Mouse (Mus musculus): ENCODE measurements around the gene Flnc. TPM values are rescaled to one million over a fixed set of nuclear protein-coding genes. Genes with fewer than 3 reads are reported as not detected.
"Not testable (repeated sequence)": the region's sequence is repeated elsewhere in the genome, so short reads cannot be mapped to it uniquely, and the experiment has no call there.

Flnc gene
- polyA plus RNA-seq (2015; fragmentation: Nextera tagmentation; extraction: Ambion mirVana), result 6.1 and 7.3 TPM in 2 replicates

DNA sequence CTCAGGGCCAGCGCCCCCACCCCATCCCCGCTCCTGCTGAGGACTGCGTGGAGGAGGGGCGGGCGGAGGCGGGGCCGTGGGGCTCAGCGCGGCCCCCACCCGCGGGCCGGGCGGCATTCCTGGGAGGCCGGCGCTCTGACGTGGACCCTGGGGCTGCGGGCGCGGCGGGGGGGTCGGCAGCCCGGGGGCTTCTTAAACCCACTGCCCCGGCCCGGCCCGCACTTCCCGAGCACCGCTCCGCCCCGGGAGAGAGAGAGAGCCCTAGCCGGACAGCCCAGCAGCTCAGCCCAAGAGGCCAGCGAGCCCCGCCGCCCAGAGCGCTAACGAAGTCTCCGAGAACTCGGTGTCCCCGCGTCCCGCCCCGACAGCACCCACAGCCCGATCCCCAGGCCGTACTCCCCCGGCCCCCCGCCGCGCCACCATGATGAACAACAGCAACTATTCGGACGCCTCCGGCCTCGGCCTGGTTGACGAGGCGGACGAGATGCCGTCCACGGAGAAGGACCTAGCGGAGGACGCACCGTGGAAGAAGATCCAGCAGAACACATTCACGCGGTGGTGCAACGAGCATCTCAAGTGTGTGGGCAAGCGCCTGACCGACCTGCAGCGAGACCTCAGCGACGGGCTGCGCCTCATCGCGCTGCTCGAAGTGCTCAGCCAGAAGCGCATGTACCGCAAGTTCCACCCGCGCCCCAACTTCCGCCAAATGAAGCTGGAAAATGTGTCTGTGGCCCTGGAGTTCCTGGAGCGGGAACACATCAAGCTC lies at the start of gene Flnc:
Gene Flnc (plus strand): TSS at position 219 of the 766 bp plus-strand sequence.
- peaks cover 13% of the 10 kb centered on the region for H3K4me1 ChIP-seq (ENCODE audit: control insufficient read depth, insufficient read depth, low read length)
- H3K27ac ChIP-seq (ENCODE audit: low read length), result peak within 1 kb of the TSS; percentile 86
- WGBS, result under 1% methylated on average over 74 of the region's 77 CpGs
- peak within 1 kb of the TSS; percentile 85 for H3K4me2 ChIP-seq (ENCODE audit: low read depth, low read length)
- no peaks in the 10 kb centered on the region for H3K9me3 ChIP-seq (ENCODE audit: control insufficient read depth, low read length)
- no peaks in the 10 kb centered on the region for H3K36me3 ChIP-seq (ENCODE audit: control insufficient read depth, insufficient read depth, low read length)
- peak within 1 kb of the TSS; percentile 76 for H3K9ac ChIP-seq (ENCODE audit: low read depth, low read length)
- peak; percentile 32 for ATAC-seq
- peaks cover 14% of the 10 kb centered on the region for H3K27me3 ChIP-seq (replicated peaks; ENCODE audit: control insufficient read depth, insufficient read depth, low read length)
- peak within 1 kb of the TSS; percentile 65 for H3K4me3 ChIP-seq (ENCODE audit: low read length)

DNA sequence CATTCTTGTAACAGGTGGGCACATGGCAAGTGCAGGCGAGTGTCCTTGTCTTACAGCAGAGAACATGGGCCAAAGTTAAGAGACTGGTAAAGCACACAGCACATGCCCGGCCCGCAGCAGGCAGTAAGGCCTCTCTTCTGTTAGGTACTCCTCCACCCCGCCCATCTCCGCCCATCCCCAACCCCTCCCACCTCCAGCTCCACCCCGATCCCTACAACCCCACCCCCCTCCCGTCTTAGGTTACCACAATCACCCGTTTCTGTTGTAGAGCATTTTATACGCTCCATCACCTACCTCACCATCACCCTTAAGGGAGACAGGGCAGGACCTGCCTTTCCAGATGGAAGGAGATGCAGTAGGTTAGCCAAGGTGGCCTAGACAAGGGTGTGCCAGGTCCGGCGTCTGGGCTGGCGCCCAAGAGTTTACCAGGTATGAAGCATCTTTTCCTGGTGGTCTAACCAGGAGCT lies 45.0 kb upstream of the Flnc start, which contains the start of gene Opn1sw:
Gene Opn1sw (minus strand): TSS at position 417 of the 467 bp plus-strand sequence.
- H3K9me3 ChIP-seq (ENCODE audit: control insufficient read depth, low read length), result no peaks in the 10 kb centered on the region
- H3K27ac ChIP-seq (ENCODE audit: low read length), result peak within 1 kb of the TSS; percentile 3; the same call in 1 of the 2 replicates
- no peaks in the 10 kb centered on the region for H3K36me3 ChIP-seq (ENCODE audit: control insufficient read depth, insufficient read depth, low read length)
- 7% methylated on average over 12 of the region's 12 CpGs for WGBS
- peak within 1 kb of the TSS; percentile 44 for H3K4me2 ChIP-seq (ENCODE audit: low read depth, low read length)
- ATAC-seq, result peak; percentile 80
- peaks cover 17% of the 10 kb centered on the region for H3K4me1 ChIP-seq (ENCODE audit: control insufficient read depth, insufficient read depth, low read length)
- H3K27me3 ChIP-seq (replicated peaks; ENCODE audit: control insufficient read depth, insufficient read depth, low read length), result no peaks in the 10 kb centered on the region
- H3K4me3 ChIP-seq (ENCODE audit: low read length), result peak within 1 kb of the TSS; percentile 29
- H3K9ac ChIP-seq (ENCODE audit: low read depth, low read length), result 0 out of 2 replicates have a peak within 1 kb of the TSS, but pooled peaks have one; percentile 12

DNA sequence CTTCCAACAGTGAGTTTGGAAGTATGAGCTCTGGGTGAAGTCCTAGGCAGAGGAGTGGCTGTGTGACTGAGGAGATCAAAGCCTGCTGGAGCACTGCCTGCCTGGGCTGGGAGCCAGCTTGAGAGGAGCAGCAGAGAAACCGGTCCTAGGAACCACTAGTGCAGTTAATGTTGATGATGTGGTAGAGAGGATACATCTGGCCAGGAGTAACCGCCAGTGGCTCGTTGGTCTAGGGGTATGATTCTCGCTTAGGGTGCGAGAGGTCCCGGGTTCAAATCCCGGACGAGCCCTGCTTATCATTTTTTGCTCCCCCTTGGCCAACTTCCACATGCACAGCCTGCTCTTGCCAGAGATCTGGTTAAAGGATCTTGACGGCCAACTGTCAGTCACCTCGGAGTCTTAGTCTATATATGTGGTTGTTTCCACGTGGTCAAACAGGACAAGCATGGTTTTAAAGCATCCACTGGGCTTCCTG lies 44.4 kb upstream of the Flnc start:
- Histone ChIP-seq H3K9ac (ENCODE audit: low read depth, low read length) (0 out of 2 replicates have a peak overlapping the region, but pooled peaks have one; percentile 12), H3K4me3 (ENCODE audit: low read length) (peak overlapping the region; percentile 29), H3K27ac (ENCODE audit: low read length) (peak overlapping the region; percentile 3; the same call in 1 of the 2 replicates), H3K27me3 (replicated peaks; ENCODE audit: control insufficient read depth, insufficient read depth, low read length) (no peaks in the 10 kb centered on the region), H3K36me3 (ENCODE audit: control insufficient read depth, insufficient read depth, low read length) (no peaks in the 10 kb centered on the region), H3K9me3 (ENCODE audit: control insufficient read depth, low read length) (no peaks in the 10 kb centered on the region), H3K4me1 (ENCODE audit: control insufficient read depth, insufficient read depth, low read length) (peaks cover 17% of the 10 kb centered on the region), H3K4me2 (ENCODE audit: low read depth, low read length) (peak overlapping the region; percentile 44; the same call in 1 of the 2 replicates)
- ATAC-seq, result peak; percentile 91
- WGBS, result 9% methylated on average over 11 of the region's 11 CpGs

DNA sequence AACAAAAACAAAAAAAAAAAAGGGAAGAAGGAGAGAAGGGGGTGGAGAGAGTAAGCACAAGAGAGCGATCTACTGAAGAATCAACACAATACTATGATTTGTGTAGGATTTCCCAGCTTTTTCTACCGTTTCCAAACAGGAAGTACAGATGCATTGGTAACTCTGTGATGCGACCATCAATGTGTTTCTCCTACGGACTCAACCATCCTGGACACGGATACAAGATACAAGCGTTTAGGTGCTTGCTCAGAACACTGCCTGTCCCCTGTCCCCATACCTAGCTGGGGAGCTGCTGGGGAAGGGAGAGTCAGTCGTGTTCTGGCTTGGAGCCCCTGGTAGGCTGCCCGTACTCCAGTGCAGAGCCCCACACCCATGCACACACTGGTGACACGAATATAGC lies 43.6 kb upstream of the Flnc start:
- 50% methylated on average over 9 of the region's 9 CpGs for WGBS
- Histone ChIP-seq H3K4me1 (ENCODE audit: control insufficient read depth, insufficient read depth, low read length) (peaks cover 17% of the 10 kb centered on the region), H3K4me3 (ENCODE audit: low read length) (no peak overlapping the region), H3K9ac (ENCODE audit: low read depth, low read length) (no peak overlapping the region), H3K4me2 (ENCODE audit: low read depth, low read length) (no peak overlapping the region), H3K36me3 (ENCODE audit: control insufficient read depth, insufficient read depth, low read length) (no peaks in the 10 kb centered on the region), H3K9me3 (ENCODE audit: control insufficient read depth, low read length) (no peaks in the 10 kb centered on the region), H3K27me3 (replicated peaks; ENCODE audit: control insufficient read depth, insufficient read depth, low read length) (peaks cover 2% of the 10 kb centered on the region; the same call in 1 of the 2 replicates), H3K27ac (ENCODE audit: low read length) (no peak overlapping the region)
- ATAC-seq, result no peak

DNA sequence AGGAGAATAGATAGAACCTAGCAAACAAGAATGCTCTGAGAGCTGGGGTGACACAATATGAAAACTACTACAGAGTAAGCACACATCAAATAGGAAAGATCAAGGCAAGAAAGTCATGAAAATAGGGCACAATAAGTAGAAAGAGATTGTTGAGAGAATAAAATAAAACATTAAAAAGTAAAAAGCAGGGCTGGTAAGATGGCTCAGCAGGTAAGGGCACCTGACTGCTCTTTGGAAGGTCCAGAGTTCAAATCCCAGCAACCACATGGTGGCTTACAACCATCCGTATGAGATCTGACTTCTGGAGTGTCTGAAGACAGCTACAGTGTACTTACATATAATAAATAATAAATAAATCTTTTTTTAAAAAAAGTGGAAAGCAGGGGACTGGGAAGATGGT lies 42.6 kb upstream of the Flnc start:
- H3K4me3 ChIP-seq (ENCODE audit: low read length); H3K9me3 ChIP-seq (ENCODE audit: control insufficient read depth, low read length); H3K27me3 ChIP-seq (replicated peaks; ENCODE audit: control insufficient read depth, insufficient read depth, low read length); ATAC-seq; H3K9ac ChIP-seq (ENCODE audit: low read depth, low read length); H3K36me3 ChIP-seq (ENCODE audit: control insufficient read depth, insufficient read depth, low read length); H3K27ac ChIP-seq (ENCODE audit: low read length); H3K4me2 ChIP-seq (ENCODE audit: low read depth, low read length): not testable (repeated sequence)
- peaks cover 17% of the 10 kb centered on the region for H3K4me1 ChIP-seq (ENCODE audit: control insufficient read depth, insufficient read depth, low read length)
- WGBS, result 69% methylated on average over 1 of the region's 1 CpGs

DNA sequence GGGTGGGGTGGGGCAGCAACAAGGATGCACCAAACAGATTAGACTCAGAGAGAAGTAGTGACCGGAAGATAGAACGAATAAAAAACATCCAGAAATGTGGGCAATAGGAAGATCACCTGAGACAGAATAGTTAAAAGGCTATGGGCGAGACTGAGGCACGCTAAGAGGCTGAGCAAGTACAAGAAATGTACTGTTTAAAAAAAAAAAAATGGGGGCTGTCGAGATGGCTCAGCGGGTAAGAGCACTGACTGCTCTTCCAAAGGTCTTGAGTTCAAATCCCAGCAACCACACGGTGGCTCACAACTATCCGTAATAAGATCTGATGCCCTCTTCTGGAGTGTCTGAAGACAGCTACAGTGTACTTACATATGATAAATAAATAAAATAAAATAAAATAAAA lies 41.8 kb upstream of the Flnc start:
- not testable (repeated sequence) for H3K27me3 ChIP-seq (replicated peaks; ENCODE audit: control insufficient read depth, insufficient read depth, low read length); H3K4me2 ChIP-seq (ENCODE audit: low read depth, low read length); H3K4me3 ChIP-seq (ENCODE audit: low read length); ATAC-seq; H3K9ac ChIP-seq (ENCODE audit: low read depth, low read length); H3K36me3 ChIP-seq (ENCODE audit: control insufficient read depth, insufficient read depth, low read length); H3K27ac ChIP-seq (ENCODE audit: low read length); H3K9me3 ChIP-seq (ENCODE audit: control insufficient read depth, low read length)
- 75% methylated on average over 8 of the region's 8 CpGs for WGBS
- peaks cover 22% of the 10 kb centered on the region for H3K4me1 ChIP-seq (ENCODE audit: control insufficient read depth, insufficient read depth, low read length)

DNA sequence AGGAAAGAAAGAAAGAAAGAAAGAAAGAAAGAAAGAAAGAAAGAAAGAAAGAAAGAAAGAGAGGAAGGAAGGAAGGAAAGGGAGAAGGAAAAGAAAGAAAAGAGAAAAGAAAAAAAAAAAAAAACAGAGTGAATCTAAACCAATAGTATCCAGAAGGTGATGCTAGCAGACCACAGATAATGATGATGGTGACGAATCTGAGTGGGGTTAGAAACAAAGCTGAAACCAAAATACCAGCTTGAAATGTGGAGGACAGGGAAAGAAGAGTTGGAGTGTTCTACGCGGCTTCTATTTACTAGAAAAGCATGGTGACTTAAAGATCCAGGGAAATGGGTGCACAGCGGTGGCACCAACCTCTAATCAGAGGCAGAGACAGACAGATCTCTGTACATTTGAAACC lies 41.3 kb upstream of the Flnc start:
- Histone ChIP-seq H3K27ac (ENCODE audit: low read length) (no peak overlapping the region), H3K4me1 (ENCODE audit: control insufficient read depth, insufficient read depth, low read length) (peaks cover 23% of the 10 kb centered on the region), H3K4me2 (ENCODE audit: low read depth, low read length) (no peak overlapping the region), H3K9me3 (ENCODE audit: control insufficient read depth, low read length) (no peaks in the 10 kb centered on the region), H3K9ac (ENCODE audit: low read depth, low read length) (no peak overlapping the region), H3K36me3 (ENCODE audit: control insufficient read depth, insufficient read depth, low read length) (no peaks in the 10 kb centered on the region), H3K27me3 (replicated peaks; ENCODE audit: control insufficient read depth, insufficient read depth, low read length) (peaks cover 4% of the 10 kb centered on the region; the same call in 1 of the 2 replicates), H3K4me3 (ENCODE audit: low read length) (no peak overlapping the region)
- ATAC-seq, result no peak
- WGBS, result 67% methylated on average over 4 of the region's 4 CpGs

DNA sequence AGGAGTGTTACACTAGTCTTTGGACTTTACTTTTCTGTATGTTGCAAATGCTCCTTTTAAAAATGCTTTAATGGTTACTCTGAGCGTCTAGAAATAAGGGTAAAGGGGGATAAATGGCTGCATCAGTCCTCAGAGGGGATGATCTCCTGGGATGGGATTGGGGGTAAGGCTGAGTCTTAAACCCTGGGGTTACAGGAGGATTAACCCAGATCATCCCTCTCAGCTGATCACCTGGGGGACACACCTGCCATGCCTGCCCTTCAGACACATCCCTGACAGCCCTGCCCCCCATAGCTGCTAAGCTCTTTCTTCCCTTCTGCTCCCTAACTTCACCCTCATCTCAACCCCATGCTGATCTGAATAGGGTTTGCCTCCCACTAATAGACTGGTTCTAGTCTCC lies 38.8 kb upstream of the Flnc start:
- no peaks in the 10 kb centered on the region for H3K9me3 ChIP-seq (ENCODE audit: control insufficient read depth, low read length)
- ATAC-seq, result no peak
- 56% methylated on average over 1 of the region's 1 CpGs for WGBS

DNA sequence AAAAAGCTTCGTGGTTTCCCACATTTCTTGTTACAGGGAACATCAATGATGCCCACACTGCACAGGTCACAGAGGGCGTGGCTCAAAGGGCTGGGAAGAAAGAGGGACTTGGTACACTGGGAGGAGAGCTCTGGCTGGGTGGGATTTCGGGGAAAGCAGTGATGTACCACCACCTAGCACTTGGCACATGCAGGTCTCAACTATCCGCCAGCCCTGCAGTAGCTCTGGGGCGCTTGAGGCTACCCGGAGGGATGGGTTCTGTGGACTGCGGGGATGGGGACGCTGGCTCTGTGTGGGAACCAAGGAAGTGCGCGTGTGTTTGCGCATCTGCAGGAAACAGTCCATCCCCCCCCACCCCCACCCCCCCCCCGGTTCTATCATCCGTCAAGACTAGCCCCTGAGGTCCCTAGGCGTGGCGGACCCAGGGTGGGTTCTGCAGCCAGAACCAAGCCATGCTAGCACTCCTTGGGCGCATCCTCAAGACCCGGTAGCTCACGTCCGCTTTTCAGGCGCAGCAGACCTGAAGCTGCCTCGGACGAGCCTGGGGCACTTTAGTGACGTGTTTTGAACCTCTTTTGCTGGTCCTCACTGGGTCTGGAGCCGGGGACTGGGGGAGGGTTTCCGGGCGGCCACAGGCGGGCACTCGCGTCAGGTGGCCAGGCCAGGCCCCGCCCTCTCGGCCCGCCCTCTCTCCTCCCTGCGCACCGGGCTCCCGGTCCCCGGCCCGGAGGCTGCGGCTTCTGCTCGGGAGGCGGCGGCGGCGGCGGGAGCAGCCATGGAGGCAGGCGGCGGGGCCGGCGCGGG lies 36.9 kb upstream of the Flnc start, which contains the start of gene Ccdc136:
Gene Ccdc136 (plus strand): TSS at position 400 of the 804 bp plus-strand sequence.
- Histone ChIP-seq H3K27ac (ENCODE audit: low read length) (peak within 1 kb of the TSS; percentile 53; the same call in 1 of the 2 replicates), H3K9me3 (ENCODE audit: control insufficient read depth, low read length) (no peaks in the 10 kb centered on the region), H3K9ac (ENCODE audit: low read depth, low read length) (peak within 1 kb of the TSS; percentile 69), H3K4me2 (ENCODE audit: low read depth, low read length) (peak within 1 kb of the TSS; percentile 91), H3K27me3 (replicated peaks; ENCODE audit: control insufficient read depth, insufficient read depth, low read length) (peaks cover 9% of the 10 kb centered on the region; the same call in 1 of the 2 replicates), H3K4me1 (ENCODE audit: control insufficient read depth, insufficient read depth, low read length) (peaks cover 10% of the 10 kb centered on the region; the same call in 1 of the 2 replicates), H3K36me3 (ENCODE audit: control insufficient read depth, insufficient read depth, low read length) (no peaks in the 10 kb centered on the region), H3K4me3 (ENCODE audit: low read length) (peak within 1 kb of the TSS; percentile 74)
- under 1% methylated on average over 44 of the region's 49 CpGs for WGBS
- ATAC-seq, result peak; percentile 97

More for the DNA sequence above, 38.8 kb upstream of the Flnc start:
- Histone ChIP-seq H3K9ac (ENCODE audit: low read depth, low read length) (no peak overlapping the region), H3K4me2 (ENCODE audit: low read depth, low read length) (no peak overlapping the region), H3K27ac (ENCODE audit: low read length) (no peak overlapping the region), H3K27me3 (replicated peaks; ENCODE audit: control insufficient read depth, insufficient read depth, low read length) (peaks cover 9% of the 10 kb centered on the region; the same call in 1 of the 2 replicates), H3K36me3 (ENCODE audit: control insufficient read depth, insufficient read depth, low read length) (no peaks in the 10 kb centered on the region), H3K4me1 (ENCODE audit: control insufficient read depth, insufficient read depth, low read length) (peaks cover 10% of the 10 kb centered on the region; the same call in 1 of the 2 replicates), H3K4me3 (ENCODE audit: low read length) (no peak overlapping the region)

All from intestine, embryonic 16.5 days (tissue).